Mouse (Mus musculus): ENCODE results near the gene Shmt1.
"Not testable (repeated sequence)": the region's sequence is repeated elsewhere in the genome, so short reads cannot be mapped to it uniquely, and the experiment has no call there.

The Shmt1 gene

GRCm38 (mm10) chr11:60811618-60812017 lies at the start of gene Shmt1:
Gene Shmt1 (minus strand): TSS chr11:60811718.
- not testable (repeated sequence) for DNase-seq (ENCODE audit: low read depth, low spot score)

DNA sequence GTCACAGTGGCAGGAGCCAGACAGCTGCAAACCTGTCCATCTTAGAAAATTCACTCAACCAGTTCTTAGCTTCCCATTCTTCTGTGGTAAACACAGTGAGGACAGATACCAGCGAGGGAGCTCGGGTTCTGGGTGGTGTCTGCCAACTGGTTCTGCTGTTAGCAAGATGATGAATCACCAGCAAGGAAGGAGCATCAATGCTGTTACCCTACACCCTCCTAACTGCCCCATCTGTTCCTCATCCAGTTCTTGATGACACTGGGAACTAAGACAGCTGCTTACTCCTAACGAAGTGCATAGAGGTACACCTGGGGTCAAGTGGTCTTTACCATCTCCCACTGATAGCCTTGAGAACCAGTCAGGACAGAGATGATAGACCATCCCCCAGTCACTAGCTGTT lies 45.1 kb upstream of the Shmt1 start:
- no peak for DNase-seq (ENCODE audit: low read depth, low spot score)

DNA sequence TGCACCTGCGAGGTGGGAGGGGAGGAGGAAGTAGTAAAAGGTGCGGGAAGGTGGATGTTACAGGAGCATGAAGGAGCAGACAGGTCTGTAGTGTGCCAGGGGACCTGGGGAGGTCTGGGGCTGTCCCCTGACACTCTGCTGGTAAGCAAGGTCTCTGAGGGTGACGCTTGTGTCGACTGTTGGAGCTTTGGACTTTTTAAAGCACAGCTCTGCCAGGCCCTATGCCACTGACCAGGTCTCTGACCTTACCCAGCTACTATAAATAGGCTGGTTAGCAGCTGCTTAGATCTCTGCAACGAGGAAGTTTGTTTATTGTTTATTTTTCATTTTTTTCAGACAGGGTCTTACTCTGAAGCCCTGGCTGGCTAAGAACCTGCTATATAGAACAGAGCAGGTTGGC lies 33.9 kb upstream of the Shmt1 start:
- DNase-seq (ENCODE audit: low read depth, low spot score), result no peak

- no peak for DNase-seq (ENCODE audit: low read depth, low spot score)
Measured at GRCm38 (mm10) chr11:60843412-60843811, 31.9 kb upstream of the Shmt1 start.

GRCm38 (mm10) chr11:60841467-60842200 lies 30.1 kb upstream of the Shmt1 start:
- no peak for DNase-seq (ENCODE audit: low read depth, low spot score)

GRCm38 (mm10) chr11:60837644-60838406 lies 26.3 kb upstream of the Shmt1 start:
- no peak for DNase-seq (ENCODE audit: low read depth, low spot score)

GRCm38 (mm10) chr11:60836897-60837296 lies 25.4 kb upstream of the Shmt1 start:
- DNase-seq (ENCODE audit: low read depth, low spot score), result no peak

DNA sequence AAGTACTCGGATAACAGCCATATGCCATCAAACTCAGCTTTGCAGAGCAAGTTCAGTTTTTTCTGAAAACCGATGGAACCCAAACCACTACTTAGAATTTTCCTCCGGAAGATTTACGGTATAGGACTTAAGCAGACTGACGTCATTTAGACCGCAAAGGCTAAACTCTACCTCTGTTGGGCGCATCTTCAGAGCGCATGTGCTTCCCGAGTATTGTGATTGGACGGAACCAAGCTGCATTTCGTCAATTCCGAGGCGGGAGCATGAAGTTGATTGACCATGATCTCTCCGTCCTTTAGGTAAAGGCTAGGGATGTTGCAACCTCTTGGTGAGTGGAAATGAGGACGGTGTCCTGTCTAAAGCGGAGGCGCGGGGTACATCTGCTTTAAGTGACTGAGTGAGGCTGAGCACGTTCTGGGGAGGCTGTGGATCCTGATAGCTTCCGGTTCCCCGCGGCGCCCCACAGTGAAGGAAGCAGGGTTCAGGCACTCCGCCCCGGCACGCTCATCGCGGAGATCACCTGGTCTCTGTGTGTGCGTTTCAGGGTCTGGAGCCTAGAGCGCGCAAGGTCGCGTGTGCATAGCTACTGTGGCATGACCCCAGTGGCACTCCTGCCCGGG lies 19.0 kb upstream of the Shmt1 start, which contains the start of gene Dhrs7b:
TSS of gene Dhrs7b (plus strand) at position 199 of the 620 bp plus-strand sequence.
- DNase-seq (ENCODE audit: low read depth, low spot score), result peak; percentile 99

DNA sequence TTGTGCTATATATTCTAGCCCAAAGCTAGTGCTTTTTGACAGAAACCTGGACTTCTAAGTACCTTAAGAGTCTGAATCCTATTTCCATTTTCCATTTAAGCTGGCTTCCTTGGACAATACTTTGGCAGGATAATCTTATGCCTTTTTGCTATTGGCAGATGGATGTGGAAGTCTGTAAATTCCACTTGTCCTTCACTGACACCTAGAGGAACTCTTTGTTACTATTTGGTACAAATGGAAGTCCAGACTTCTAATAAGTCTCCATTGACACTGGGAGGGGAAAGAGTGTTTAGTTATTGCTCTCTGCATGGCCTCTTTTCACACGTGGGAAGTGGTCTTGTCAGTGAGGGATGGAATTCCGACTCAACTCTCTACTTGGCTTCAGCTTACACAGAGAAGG lies 17.4 kb upstream of the Shmt1 start:
- no peak for DNase-seq (ENCODE audit: low read depth, low spot score)

DNA sequence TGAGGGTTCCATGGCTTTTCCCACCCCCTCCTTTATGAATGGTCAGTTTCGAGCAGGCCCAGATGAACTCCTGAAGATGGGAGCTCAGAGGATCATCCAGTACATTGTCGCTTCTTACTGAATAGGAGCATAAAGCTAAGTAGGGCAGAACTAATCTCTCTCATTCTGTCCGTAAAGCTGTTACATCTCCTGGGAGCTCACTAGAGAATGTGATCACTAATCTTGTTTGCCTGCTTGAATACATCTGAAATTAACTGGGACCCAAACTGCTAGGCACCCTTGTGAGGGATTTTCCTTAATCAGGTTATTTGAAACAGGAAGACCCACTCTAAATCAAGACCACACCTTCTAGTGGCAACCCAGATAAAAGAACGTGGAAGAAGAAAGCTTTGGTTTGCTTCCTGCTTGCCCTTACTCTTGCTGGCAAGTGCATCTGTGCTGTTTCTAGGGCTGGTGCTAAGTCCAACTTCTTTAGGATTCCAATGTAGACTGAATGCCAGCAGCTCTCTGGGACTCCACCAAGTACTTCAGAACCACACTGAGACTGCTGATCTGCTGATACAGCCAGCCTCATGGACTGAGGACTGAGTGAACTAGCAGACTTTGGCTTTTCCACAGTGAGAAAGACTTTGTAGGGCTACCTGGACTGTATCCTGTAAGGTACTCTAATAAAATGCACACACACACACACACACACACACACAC lies 15.9 kb upstream of the Shmt1 start:
- DNase-seq (ENCODE audit: low read depth, low spot score), result no peak

- no peak for DNase-seq (ENCODE audit: low read depth, low spot score)
Measured at GRCm38 (mm10) chr11:60826700-60827099, 15.2 kb upstream of the Shmt1 start.

DNA sequence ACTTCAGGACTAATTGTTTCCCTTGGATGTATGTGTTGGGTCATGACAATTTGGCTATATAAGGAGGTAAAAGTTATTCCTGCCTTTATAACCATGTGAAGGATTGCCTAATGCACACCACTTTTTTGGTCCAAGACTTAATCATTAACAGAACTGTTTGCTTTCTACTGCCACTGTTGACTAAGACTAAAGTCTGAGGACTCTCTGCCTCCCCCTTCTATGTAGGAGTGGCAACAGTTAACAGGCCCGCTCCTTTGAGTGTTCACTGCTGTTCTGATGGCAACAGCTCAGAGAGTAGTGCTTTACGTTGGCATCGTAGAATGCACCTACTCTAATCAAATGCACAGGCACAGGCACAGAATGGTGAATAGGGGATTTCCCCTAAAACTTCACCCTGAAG lies 13.7 kb upstream of the Shmt1 start:
- DNase-seq (ENCODE audit: low read depth, low spot score), result no peak

GRCm38 (mm10) chr11:60823771-60824170 lies 12.3 kb upstream of the Shmt1 start:
- DNase-seq (ENCODE audit: low read depth, low spot score), result no peak

DNA sequence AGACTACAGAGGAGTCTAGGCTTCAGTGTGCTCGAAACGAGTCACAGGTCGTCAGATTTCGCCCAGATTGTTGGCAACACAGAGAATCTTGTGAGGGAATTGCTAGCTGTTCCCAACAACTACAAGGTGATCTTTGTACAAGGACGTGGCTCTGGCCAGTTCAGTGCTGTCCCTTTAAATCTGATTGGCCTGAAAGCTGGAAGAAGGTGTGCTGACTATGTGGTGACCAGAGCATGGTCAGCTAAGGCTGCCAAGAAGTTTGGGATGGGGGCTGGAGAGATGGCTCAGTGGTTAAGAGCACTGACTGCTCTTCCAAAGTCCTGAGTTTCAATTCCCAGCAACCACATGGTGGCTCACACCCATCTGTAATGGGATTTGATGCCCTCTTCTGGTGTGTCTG lies 4.9 kb upstream of the Shmt1 start:
- no peak for DNase-seq (ENCODE audit: low read depth, low spot score)

DNA sequence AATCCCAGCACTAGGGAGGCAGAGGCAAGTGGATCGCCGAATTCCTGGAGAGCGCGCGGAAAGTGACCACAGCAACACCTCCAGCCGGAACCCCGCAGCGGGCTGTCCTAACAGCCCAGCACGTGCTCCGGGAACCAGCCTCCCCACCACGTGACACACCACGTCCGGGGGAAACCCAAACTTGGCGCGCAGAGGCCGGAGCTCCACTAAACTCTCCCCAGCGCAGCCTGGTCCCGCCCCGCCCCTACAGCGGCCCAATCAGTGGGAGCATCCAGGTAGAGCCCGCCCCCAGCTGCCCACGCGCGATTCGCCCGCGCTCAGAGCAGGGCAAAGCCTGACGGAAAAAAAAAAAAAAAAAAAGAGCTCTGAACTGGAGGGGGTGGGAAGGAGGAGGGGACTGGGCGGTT lies 461 bp downstream of the Shmt1 start:
- peak; percentile 64 for DNase-seq (ENCODE audit: low read depth, low spot score)

DNA sequence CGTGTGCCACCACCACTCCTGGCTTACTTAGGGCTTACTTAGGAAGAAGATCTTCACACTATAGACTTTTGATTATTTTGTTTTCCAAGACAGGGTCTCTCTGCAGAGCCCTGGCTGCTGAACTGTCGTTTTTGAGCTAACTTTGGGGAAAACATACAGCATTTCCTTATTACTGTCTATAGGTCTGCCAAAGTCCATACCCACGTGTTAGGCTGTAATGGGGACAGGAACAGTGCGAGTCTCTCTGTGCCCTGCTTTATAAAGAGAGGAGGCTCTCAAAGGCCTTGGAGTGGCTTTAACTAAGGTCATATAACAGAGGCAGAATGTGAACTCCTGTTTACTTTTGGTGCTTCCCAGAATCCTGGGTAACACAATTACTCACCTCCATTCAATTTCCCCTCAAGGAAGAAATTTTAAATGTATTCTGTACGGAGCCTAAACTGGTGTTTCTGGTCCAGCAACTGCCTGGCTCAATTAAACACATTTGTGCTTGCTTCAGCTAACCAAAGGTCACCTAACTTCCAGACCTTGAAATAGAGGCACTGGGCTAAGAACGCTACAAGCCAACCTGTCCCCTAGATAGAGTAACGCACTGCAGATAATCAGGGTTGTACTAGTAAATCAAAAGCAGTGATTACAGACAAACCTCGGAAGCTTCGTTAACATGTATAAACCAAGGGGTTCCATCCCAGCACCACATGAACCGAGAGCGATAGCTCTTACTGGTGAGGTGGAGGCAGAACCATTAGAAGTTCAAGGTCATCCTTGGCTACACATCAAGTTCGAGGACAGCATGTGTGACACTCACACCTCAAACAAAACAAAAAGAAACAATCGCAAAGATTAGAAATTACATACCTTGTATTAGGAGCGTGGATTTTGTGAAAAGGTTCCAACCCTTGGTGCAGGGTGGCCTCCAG lies 1.2 kb downstream of the Shmt1 start:
- no peak for DNase-seq (ENCODE audit: low read depth, low spot score)

- DNase-seq (ENCODE audit: low read depth, low spot score), result no peak
Measured at GRCm38 (mm10) chr11:60809546-60809945, 2.0 kb downstream of the Shmt1 start.

GRCm38 (mm10) chr11:60808286-60809070 lies 3.0 kb downstream of the Shmt1 start:
- DNase-seq (ENCODE audit: low read depth, low spot score), result peak; percentile 31

DNA sequence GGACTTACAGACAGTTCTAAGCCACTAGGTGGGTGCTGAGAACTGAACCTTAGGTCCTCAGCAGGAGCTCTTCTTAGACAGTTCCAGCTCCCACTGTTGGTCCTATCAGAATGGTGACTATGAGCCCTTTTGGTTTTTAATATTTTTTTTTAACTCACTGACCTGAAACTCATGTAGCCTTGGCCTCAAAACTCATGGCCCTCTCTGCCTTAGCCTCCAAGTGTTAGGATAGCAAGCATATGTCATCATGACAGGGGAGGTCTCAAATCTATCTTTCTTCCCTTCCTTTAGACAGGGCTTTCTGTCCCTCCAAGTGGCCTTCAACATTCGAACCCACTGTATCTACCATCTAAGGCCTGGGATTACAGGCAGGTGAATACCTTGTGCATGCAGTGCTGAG lies 10.6 kb downstream of the Shmt1 start:
- no peak for DNase-seq (ENCODE audit: low read depth, low spot score)

DNA sequence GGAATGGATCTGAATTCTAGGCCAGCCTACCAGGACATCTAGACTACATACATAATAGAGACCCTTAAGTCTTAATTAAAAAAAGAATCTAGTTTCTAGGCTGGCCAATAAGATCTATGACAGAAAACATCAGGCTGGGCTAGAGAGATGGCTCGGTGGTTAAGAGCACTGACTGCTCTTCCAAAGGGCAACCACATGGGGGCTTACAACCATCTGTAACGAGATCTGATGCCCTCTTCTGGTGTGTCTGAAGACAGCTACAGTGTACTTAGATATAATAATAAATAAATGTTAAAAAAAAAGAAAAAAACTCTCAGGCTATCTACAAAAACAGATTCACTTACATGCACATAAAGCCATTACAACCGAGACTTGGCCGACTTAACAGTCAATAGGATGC lies 11.5 kb downstream of the Shmt1 start:
- no peak for DNase-seq (ENCODE audit: low read depth, low spot score)
